Mouse (Mus musculus) kidney, adult 9 months (tissue): ENCODE results near the gene Kcnc3.

Source experiments
- DNase-seq: peaks from one replicate; pipeline ENCODE4 v3.0.0; 2022

The Kcnc3 gene

DNA sequence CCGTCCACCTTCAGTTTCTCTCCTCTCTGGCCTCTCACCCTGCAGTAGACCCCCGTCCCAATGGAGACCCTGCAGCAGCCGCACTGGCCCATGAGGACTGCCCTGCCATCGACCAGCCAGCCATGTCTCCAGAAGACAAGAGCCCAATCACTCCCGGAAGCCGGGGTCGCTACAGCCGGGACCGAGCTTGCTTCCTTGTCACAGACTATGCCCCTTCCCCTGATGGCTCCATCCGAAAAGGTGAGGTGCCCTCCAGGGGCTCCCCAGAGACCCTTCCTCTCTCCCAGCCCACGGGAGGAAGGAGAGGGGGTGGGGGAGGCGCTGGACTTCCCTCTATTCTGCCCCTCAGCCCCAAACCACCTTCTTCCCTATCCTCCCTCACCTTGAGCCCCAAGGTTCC, 7.9 kb downstream of the Kcnc3 start:
- no peak for DNase-seq

- no peak for DNase-seq
These were observed 10.3 kb downstream of the Kcnc3 start for GRCm38 (mm10) chr7:44600691-44601262.

DNA sequence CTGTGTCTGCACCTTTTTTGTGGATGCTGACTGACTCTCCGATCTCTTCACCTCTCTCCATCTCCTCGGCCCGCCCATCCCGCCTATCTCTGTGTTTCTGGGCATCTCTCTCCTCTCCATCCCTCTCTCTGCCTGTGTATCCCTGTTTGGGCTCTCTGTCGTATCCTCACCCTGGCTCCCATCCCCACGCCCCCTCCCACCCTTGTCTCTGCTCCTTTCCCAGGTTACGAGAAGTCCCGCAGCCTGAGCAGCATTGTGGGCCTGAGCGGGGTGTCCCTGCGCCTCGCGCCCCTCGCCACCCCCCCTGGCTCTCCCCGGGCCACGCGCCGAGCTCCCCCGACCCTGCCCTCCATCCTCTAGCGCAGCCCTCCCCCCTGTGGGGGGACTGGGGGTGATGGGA, 11.2 kb downstream of the Kcnc3 start:
- no peak for DNase-seq

DNA sequence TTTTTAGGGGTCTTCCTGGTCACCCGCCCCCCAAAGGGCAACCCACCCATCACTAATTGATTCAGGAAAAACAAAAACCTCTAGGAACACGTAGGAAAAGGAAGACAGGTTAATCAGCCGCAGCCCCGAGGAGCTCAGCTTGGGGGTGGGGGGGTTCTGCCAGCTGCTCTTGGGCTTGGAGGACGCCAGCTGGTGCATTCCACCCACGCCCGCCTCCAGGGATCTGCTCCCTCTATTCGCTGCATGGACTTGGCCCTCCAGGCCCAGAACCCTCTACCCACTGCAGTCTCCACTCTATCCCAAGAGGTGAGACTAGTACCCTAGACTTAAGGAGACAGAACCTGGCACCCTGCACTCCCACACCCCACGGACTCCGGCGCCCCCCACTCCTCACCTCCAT, 12.0 kb downstream of the Kcnc3 start:
- DNase-seq: no peak

- no peak for DNase-seq
These were observed 12.9 kb downstream of the Kcnc3 start for GRCm38 (mm10) chr7:44603186-44603855.

DNA sequence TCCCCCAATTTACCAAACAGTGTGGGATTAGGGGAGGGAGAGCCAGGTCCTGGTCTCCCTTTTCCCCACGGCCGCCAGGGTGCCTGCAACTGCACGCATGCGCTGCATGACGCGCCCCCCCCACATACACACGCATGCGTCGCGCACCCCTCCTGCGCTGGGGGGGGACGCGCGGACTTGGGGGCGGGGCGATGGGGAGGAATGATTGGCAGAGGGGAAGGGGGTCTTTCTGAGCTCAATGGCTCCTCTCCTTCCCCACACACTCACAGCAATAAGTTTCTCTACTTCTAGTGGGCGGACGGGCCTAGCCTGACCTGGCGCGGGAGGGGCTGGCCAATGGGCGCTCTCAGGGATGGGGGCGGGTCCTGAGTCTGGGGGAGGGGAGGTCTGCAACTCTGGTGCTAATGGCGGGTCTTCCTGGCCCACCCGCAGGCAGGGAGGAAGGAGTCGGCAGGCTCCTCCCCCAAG, 13.7 kb downstream of the Kcnc3 start:
- no peak for DNase-seq

- DNase-seq: no peak
These were observed 14.2 kb downstream of the Kcnc3 start for GRCm38 (mm10) chr7:44604619-44605018.

- no peak for DNase-seq
These were observed 15.0 kb downstream of the Kcnc3 start for GRCm38 (mm10) chr7:44605436-44605835.

- DNase-seq: no peak
These were observed 15.9 kb downstream of the Kcnc3 start for GRCm38 (mm10) chr7:44606171-44606901.

- DNase-seq: no peak
These were observed 21.7 kb downstream of the Kcnc3 start for GRCm38 (mm10) chr7:44612192-44612591.

DNA sequence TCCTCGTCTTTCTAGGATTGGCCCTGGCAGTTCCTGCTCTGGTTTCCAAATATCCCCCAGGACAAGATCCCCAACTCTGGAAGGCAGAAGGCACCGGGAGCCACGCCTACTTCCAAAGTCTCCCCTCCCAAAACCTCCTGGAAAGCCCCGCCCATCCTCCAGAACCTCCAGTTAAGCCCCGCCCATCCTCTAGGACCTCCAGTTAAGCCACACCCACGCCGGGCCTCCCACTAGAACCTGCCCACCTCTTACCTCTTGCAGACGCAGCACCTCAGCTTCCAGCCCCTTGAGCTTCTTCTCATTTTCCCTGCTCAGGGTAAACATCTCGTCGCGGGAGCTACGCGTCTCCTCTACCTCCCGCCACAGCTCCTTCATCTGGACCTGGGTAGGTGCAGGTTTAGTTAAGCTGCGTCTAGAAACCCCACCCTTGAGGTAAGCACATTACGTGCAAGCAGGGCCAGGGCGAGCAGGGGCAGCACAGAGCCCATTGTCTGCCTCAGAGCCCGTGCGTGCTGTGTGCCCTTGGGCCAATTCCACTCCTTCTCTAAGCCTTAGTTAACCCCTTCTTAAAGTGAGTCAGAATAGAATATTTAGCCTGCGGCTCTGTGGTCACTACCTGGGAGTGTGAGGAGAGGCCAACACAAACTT, 23.7 kb downstream of the Kcnc3 start:
- no peak for DNase-seq

DNA sequence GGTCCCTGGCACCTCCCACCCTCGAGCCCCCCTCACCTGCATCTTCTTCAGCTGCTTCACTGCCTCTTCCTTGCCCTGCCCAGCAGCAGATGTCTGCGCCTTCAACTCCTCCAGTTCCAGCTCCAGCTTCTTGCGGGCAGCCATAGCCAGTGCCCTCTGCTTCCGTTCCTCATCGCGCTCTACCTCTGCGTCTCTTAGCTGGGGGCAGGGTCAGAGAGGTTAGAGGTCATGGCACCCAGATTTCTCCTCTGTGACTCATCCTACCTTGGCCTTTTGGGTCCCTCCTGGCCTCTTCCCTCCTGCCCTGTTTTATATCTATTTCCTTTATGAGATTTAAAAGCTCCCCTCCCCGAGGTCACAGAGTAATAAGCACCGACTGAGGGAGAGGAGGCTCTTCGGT, 24.8 kb downstream of the Kcnc3 start:
- DNase-seq: no peak

GRCm38 (mm10) chr7:44615987-44616386, 25.5 kb downstream of the Kcnc3 start:
- no peak for DNase-seq

DNA sequence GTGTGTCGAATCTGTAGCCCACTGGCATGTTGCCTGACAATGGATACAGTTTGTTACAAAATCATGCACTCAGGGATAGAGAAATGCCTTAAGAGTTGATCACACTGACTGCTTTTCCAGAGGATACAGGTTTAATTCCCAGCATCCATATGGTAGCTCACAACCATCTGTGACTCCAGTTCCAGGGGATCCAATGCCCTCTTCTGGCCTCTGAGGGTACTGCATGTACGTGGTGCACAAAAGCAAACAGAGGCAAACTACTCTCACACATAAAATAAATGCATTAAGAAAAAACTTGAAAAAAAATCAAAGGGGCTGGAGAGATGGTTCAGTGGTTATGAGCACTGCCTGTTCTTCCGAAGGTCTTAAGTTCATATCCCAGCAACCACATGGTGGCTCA, 26.6 kb downstream of the Kcnc3 start:
- DNase-seq: no peak

DNA sequence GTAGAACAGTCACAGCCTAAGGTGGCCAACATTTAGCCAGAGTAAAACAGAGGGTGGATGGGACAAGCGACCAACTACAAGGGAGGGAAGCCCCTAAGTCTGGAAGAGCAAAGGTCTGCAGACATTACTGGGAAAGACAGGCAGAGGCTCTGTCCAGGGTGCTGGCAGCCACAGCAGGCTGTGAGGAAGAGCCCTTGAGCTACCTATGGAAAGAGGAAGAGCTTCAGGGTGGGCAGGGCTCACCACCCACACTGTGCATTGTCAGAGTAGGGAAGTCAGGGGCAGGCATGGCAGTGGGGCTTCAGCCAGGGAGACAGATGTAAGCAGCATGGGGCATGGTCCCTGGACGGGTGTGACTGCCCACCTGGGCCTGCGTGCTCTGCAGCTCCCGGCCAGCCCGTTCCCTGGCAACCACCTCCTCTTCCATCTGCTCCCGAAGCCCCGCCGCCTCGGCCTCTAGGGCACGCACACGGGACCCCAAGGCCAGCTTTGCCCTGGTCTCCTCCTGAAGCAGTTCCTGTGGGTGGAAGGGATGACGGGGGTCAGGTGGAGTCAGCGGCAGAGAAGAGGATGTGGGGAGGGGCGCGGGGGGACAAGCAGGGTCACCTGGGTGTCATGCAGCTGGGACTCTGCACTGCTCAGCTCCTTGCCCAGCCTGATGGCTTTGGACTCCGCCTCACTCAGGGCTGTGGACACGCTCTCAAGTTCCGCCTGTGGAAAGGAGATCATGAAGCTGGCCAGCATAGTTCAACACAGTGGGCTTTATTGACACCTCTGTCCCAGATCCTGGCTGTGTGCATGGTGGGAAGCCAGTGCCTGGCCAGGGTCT, 33.5 kb downstream of the Kcnc3 start:
- no peak for DNase-seq

DNA sequence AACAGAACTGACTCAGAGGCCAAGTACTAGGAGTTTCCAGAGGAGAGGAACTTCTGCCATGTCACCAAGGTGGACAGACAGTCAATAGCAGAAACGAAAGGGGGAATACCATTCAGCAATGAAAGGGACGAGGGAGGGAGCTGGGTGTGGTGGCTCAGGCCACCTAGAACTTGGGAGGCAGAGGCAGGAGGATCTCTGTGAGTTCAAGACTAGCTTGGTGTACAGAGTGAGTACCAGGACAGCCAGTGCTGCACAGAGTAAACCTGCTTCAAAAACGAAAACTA, 34.0 kb downstream of the Kcnc3 start:
- DNase-seq: no peak

- DNase-seq: no peak
These were observed 34.4 kb downstream of the Kcnc3 start for GRCm38 (mm10) chr7:44624828-44625227.

DNA sequence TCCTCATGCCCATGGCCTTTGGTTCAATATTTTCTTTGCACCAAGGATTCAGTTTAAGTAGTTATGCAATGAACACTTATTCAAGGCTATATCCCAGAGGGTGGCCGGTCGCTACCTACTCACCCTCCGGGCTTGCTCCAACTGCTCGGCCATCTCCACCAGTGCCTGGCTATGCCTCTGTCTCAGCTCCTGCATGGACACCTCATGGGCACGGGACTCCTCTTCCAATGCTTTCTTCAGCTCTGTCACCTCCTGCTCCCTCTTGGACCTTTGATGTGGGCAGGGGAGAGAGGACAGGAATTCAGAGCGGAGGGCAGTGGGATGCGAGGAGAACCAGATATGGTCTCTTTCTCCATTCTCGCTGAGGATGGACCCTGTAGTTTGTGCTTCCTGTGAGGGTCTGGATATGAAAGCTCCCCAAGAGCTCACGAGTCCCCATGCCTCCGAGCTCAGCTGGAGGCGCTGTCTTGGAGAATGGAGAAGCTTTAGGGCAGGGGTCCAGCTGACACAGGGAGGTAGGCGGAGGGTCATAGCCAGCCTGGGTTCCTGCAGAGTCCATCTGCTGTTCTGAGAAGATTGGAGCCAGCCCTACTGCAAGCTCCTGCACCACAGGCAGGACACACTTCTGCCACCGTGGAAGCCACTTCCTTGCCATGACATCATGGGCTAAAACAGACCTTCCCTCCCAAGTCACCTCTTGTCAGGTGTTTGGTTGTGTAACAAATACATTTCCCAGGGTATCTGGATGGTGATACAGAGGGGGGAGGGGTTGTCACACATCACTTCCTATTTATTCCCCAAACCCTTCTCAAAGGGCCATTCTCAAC, 35.0 kb downstream of the Kcnc3 start:
- no peak for DNase-seq

DNA sequence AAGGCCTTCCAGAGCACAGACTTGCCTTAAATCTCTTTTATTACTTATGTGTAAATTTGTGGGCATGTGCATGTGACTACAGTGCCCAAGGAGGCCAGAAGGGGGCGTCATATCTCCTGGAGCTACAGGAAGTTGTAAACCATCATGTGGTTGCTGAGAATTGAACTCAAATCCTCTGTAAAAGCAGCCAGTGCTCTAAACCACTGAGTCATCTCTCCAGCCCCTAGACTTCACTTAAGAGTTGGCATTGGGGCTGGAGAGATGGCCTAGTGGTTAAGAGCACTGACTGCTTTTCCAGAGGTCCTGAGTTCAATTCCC, 35.6 kb downstream of the Kcnc3 start:
- DNase-seq: no peak

- no peak for DNase-seq
These were observed 36.5 kb downstream of the Kcnc3 start for GRCm38 (mm10) chr7:44626966-44627365.

GRCm38 (mm10) chr7:44628402-44629034, 38.1 kb downstream of the Kcnc3 start:
- DNase-seq: no peak

GRCm38 (mm10) chr7:44630437-44630836, 40.0 kb downstream of the Kcnc3 start:
- no peak for DNase-seq
